Mouse (Mus musculus) midbrain, embryonic 15.5 days (tissue): ENCODE measurements around the gene Gpn2. TPM values are rescaled to one million over a fixed set of nuclear protein-coding genes. Genes with fewer than 3 reads are reported as not detected.

Experiments
- ATAC-seq: fragments of 200-750 bp; cut with Nextera tagmentation; replicated peaks from 2 replicates; pipeline ENCODE4 v1.8.0; 2017; ENCODE audit warnings: moderate TSS enrichment
- H3K27ac ChIP-seq: fragments of 300-500 bp; sonication (generic); 2 replicates; pipeline ENCODE4 v1.5.1; 2015; ENCODE audit warnings: mild to moderate bottlenecking, inconsistent platforms
- H3K27me3 ChIP-seq: fragments of 300-500 bp; sonication (generic); replicated peaks from 2 replicates; pipeline ENCODE4 v1.6.1; 2015; ENCODE audit warnings: inconsistent platforms
- H3K36me3 ChIP-seq: fragments of 300-500 bp; sonication (generic); replicated peaks from 2 replicates; pipeline ENCODE4 v1.6.1; 2015; ENCODE audit warnings: inconsistent platforms
- H3K4me1 ChIP-seq: fragments of 300-500 bp; sonication (generic); 2 replicates; pipeline ENCODE4 v1.6.1; 2015; ENCODE audit warnings: inconsistent platforms
- H3K4me2 ChIP-seq: fragments of 300-500 bp; sonication (generic); 2 replicates; pipeline ENCODE4 v1.6.1; 2015; ENCODE audit warnings: inconsistent platforms, mild to moderate bottlenecking, moderate library complexity
- H3K4me3 ChIP-seq: fragments of 300-500 bp; sonication (generic); 2 replicates; pipeline ENCODE4 v1.5.1; 2015; ENCODE audit warnings: mild to moderate bottlenecking, inconsistent platforms
- H3K9ac ChIP-seq: fragments of 300-500 bp; sonication (generic); 2 replicates; pipeline ENCODE4 v1.6.1; 2015; ENCODE audit warnings: mild to moderate bottlenecking, inconsistent platforms
- H3K9me3 ChIP-seq: fragments of 300-500 bp; sonication (generic); 2 replicates; pipeline ENCODE4 v1.6.1; 2016; ENCODE audit warnings: inconsistent platforms
- WGBS: fragments of 180-500 bp; shearing (Covaris S2); methylation state at CpG from one replicate; pipeline ENCODE4 v1.1.7; 2015; ENCODE audit warnings: mixed read lengths; 5-methylcytosine and 5-hydroxymethylcytosine counted together
- polyA plus RNA-seq: library from polyadenylated mRNA; unstranded; fragments of >200 nt; fragmentation: Nextera tagmentation; extraction: Ambion mirVana; gene quantifications from 2 replicates; pipeline ENCODE4 v1.2.1, GENCODE M21; 2015

Gpn2 gene
- polyA plus RNA-seq, 1 experiment from 2014 or later, result 18.2 TPM

- Histone ChIP-seq H3K4me1 (peaks cover 12% of the 10 kb centered on the region), H3K9me3 (no peaks in the 10 kb centered on the region), H3K36me3 (peaks cover 4% of the 10 kb centered on the region; the same call in 1 of the 2 replicates), H3K9ac (no peak overlapping the region), H3K27me3 (peaks cover 48% of the 10 kb centered on the region), H3K4me3 (peak overlapping the region; percentile 40), H3K27ac (no peak overlapping the region), H3K4me2 (peak overlapping the region; percentile 69)
- 30% methylated on average over 7 of the region's 7 CpGs for WGBS
- no peak for ATAC-seq
Observed at GRCm38 (mm10) chr4:133599116-133599515, 15.0 kb downstream of the Gpn2 start.

GRCm38 (mm10) chr4:133599571-133600073 is 15.5 kb downstream of the Gpn2 start:
- peaks cover 7% of the 10 kb centered on the region; the same call in 1 of the 2 replicates for H3K36me3 ChIP-seq
- peak overlapping the region; percentile 18 for H3K9ac ChIP-seq
- H3K27ac ChIP-seq, result no peak overlapping the region
- peaks cover 48% of the 10 kb centered on the region for H3K27me3 ChIP-seq
- H3K4me1 ChIP-seq, result peaks cover 12% of the 10 kb centered on the region
- H3K4me3 ChIP-seq, result peak overlapping the region; percentile 40
- H3K9me3 ChIP-seq, result no peaks in the 10 kb centered on the region
- H3K4me2 ChIP-seq, result peak overlapping the region; percentile 69
- WGBS, result 0% methylated on average over 49 of the region's 50 CpGs
- peak; percentile 89 for ATAC-seq

GRCm38 (mm10) chr4:133600306-133600705 is 16.1 kb downstream of the Gpn2 start:
- Histone ChIP-seq H3K36me3 (peaks cover 7% of the 10 kb centered on the region; the same call in 1 of the 2 replicates), H3K4me2 (peak overlapping the region; percentile 69), H3K4me1 (peaks cover 12% of the 10 kb centered on the region), H3K9me3 (no peaks in the 10 kb centered on the region), H3K4me3 (peak overlapping the region; percentile 40; the same call in 1 of the 2 replicates), H3K27ac (no peak overlapping the region), H3K27me3 (peaks cover 48% of the 10 kb centered on the region), H3K9ac (no peak overlapping the region; the same call in 1 of the 2 replicates)
- ATAC-seq, result no peak
- 19% methylated on average over 9 of the region's 9 CpGs for WGBS

- no peak within 1 kb of the TSS for H3K9ac ChIP-seq
- 4% methylated on average over 16 of the region's 16 CpGs for WGBS
- H3K4me3 ChIP-seq, result no peak within 1 kb of the TSS
- H3K9me3 ChIP-seq, result no peaks in the 10 kb centered on the region
- peaks cover 7% of the 10 kb centered on the region; the same call in 1 of the 2 replicates for H3K36me3 ChIP-seq
- no peak for ATAC-seq
- H3K4me2 ChIP-seq, result no peak within 1 kb of the TSS; the same call in 1 of the 2 replicates
- peaks cover 12% of the 10 kb centered on the region for H3K4me1 ChIP-seq
- peaks cover 48% of the 10 kb centered on the region for H3K27me3 ChIP-seq
- no peak within 1 kb of the TSS for H3K27ac ChIP-seq
Observed at GRCm38 (mm10) chr4:133601721-133602218, 17.6 kb downstream of the Gpn2 start, which contains the start of gene Sfn. TSS of gene Sfn (minus strand) at chr4:133602168.

GRCm38 (mm10) chr4:133603056-133603455 is 18.9 kb downstream of the Gpn2 start:
- 92% methylated on average over 5 of the region's 5 CpGs for WGBS
- peaks cover 44% of the 10 kb centered on the region for H3K27me3 ChIP-seq
- ATAC-seq, result no peak

GRCm38 (mm10) chr4:133604175-133604574 is 20.0 kb downstream of the Gpn2 start:
- Histone ChIP-seq H3K9me3 (no peaks in the 10 kb centered on the region), H3K9ac (no peak overlapping the region), H3K4me2 (no peak overlapping the region), H3K4me1 (peaks cover 11% of the 10 kb centered on the region), H3K27ac (no peak overlapping the region), H3K4me3 (no peak overlapping the region), H3K27me3 (peaks cover 32% of the 10 kb centered on the region), H3K36me3 (peaks cover 10% of the 10 kb centered on the region; the same call in 1 of the 2 replicates)
- ATAC-seq, result no peak
- WGBS, result 91% methylated on average over 7 of the region's 7 CpGs

More at GRCm38 (mm10) chr4:133603056-133603455, 18.9 kb downstream of the Gpn2 start:
- Histone ChIP-seq H3K4me3 (no peak overlapping the region), H3K4me2 (no peak overlapping the region), H3K27ac (no peak overlapping the region), H3K9me3 (no peaks in the 10 kb centered on the region), H3K9ac (no peak overlapping the region), H3K4me1 (peaks cover 12% of the 10 kb centered on the region), H3K36me3 (peaks cover 7% of the 10 kb centered on the region; the same call in 1 of the 2 replicates)

- no peak overlapping the region for H3K27ac ChIP-seq
- H3K27me3 ChIP-seq, result peaks cover 26% of the 10 kb centered on the region
- peaks cover 4% of the 10 kb centered on the region for H3K4me1 ChIP-seq
- H3K4me3 ChIP-seq, result no peak overlapping the region
- no peak for ATAC-seq
- H3K9ac ChIP-seq, result no peak overlapping the region
- 64% methylated on average over 6 of the region's 6 CpGs for WGBS
- peaks cover 10% of the 10 kb centered on the region; the same call in 1 of the 2 replicates for H3K36me3 ChIP-seq
- no peak overlapping the region for H3K4me2 ChIP-seq
- H3K9me3 ChIP-seq, result no peaks in the 10 kb centered on the region
Observed at GRCm38 (mm10) chr4:133604856-133605255, 20.7 kb downstream of the Gpn2 start.

GRCm38 (mm10) chr4:133605330-133605729 is 21.2 kb downstream of the Gpn2 start:
- 66% methylated on average over 9 of the region's 9 CpGs for WGBS
- Histone ChIP-seq H3K4me1 (no peaks in the 10 kb centered on the region), H3K36me3 (peaks cover 10% of the 10 kb centered on the region; the same call in 1 of the 2 replicates), H3K9me3 (no peaks in the 10 kb centered on the region), H3K27ac (no peak overlapping the region), H3K9ac (no peak overlapping the region), H3K27me3 (peaks cover 21% of the 10 kb centered on the region), H3K4me3 (no peak overlapping the region), H3K4me2 (no peak overlapping the region)
- no peak for ATAC-seq

- peaks cover 9% of the 10 kb centered on the region for H3K27me3 ChIP-seq
- no peak overlapping the region for H3K4me2 ChIP-seq
- H3K4me3 ChIP-seq, result no peak overlapping the region
- H3K36me3 ChIP-seq, result peaks cover 16% of the 10 kb centered on the region
- H3K4me1 ChIP-seq, result no peaks in the 10 kb centered on the region
- H3K9me3 ChIP-seq, result no peaks in the 10 kb centered on the region
- WGBS, result 86% methylated on average over 10 of the region's 10 CpGs
- no peak overlapping the region for H3K9ac ChIP-seq
- ATAC-seq, result no peak
- H3K27ac ChIP-seq, result no peak overlapping the region
Observed at GRCm38 (mm10) chr4:133607284-133607683, 23.1 kb downstream of the Gpn2 start.

- Histone ChIP-seq H3K27ac (no peak overlapping the region), H3K4me2 (no peak overlapping the region), H3K36me3 (peaks cover 19% of the 10 kb centered on the region), H3K4me3 (no peak overlapping the region), H3K27me3 (no peaks in the 10 kb centered on the region), H3K9me3 (no peaks in the 10 kb centered on the region), H3K4me1 (no peaks in the 10 kb centered on the region), H3K9ac (no peak overlapping the region)
- no peak for ATAC-seq
- WGBS, result 23% methylated on average over 6 of the region's 6 CpGs
Observed at GRCm38 (mm10) chr4:133609719-133610118, 25.6 kb downstream of the Gpn2 start.

GRCm38 (mm10) chr4:133611815-133612214 is 27.7 kb downstream of the Gpn2 start:
- no peaks in the 10 kb centered on the region for H3K4me1 ChIP-seq
- H3K27me3 ChIP-seq, result no peaks in the 10 kb centered on the region
- no peak overlapping the region for H3K4me3 ChIP-seq
- no peak overlapping the region for H3K4me2 ChIP-seq
- no peak overlapping the region for H3K27ac ChIP-seq
- H3K9ac ChIP-seq, result no peak overlapping the region
- WGBS, result 97% methylated on average over 5 of the region's 5 CpGs
- no peak for ATAC-seq
- H3K36me3 ChIP-seq, result peaks cover 19% of the 10 kb centered on the region
- no peaks in the 10 kb centered on the region for H3K9me3 ChIP-seq

- no peaks in the 10 kb centered on the region for H3K4me1 ChIP-seq
- 96% methylated on average over 7 of the region's 7 CpGs for WGBS
- peaks cover 19% of the 10 kb centered on the region for H3K36me3 ChIP-seq
- no peak overlapping the region for H3K4me3 ChIP-seq
- no peak for ATAC-seq
- H3K9me3 ChIP-seq, result no peaks in the 10 kb centered on the region
- no peak overlapping the region for H3K27ac ChIP-seq
- no peak overlapping the region for H3K4me2 ChIP-seq
- H3K27me3 ChIP-seq, result no peaks in the 10 kb centered on the region
- no peak overlapping the region for H3K9ac ChIP-seq
Observed at GRCm38 (mm10) chr4:133612416-133612815, 28.3 kb downstream of the Gpn2 start.

- H3K9me3 ChIP-seq, result no peaks in the 10 kb centered on the region
- H3K4me1 ChIP-seq, result no peaks in the 10 kb centered on the region
- 93% methylated on average over 8 of the region's 8 CpGs for WGBS
- no peaks in the 10 kb centered on the region for H3K27me3 ChIP-seq
- no peak overlapping the region for H3K4me2 ChIP-seq
- H3K9ac ChIP-seq, result no peak overlapping the region
- H3K4me3 ChIP-seq, result no peak overlapping the region
- no peak overlapping the region for H3K27ac ChIP-seq
- ATAC-seq, result no peak
- H3K36me3 ChIP-seq, result peaks cover 19% of the 10 kb centered on the region
Observed at GRCm38 (mm10) chr4:133613026-133613425, 28.9 kb downstream of the Gpn2 start.
